Mouse (Mus musculus) forebrain, postnatal 0 days (tissue): ENCODE data around the gene Dct. TPM values are rescaled to one million over a fixed set of nuclear protein-coding genes. Genes with fewer than 3 reads are reported as not detected.
A peak's percentile ranks its signal among the peaks of the same experiment; 100 is the strongest.

Source experiments
- ATAC-seq: fragments of 200-750 bp; cut with Nextera tagmentation; 2 replicates; pipeline ENCODE4 v1.8.0; 2017; ENCODE audit warnings: mild to moderate bottlenecking, moderate library complexity
- DNase-seq: peaks from one replicate; pipeline ENCODE4 v3.0.0-alpha.2; 2015
- H3K27ac ChIP-seq: fragments of 300-500 bp; sonication (generic); 2 replicates; pipeline ENCODE4 v1.5.1; 2014; ENCODE audit warnings: low read depth, mild to moderate bottlenecking, antibody characterized with exemption, low read length, moderate library complexity, mixed read lengths
- H3K27me3 ChIP-seq: fragments of 300-500 bp; sonication (generic); 2 replicates; pipeline ENCODE4 v1.6.1; 2014; ENCODE audit warnings: mild to moderate bottlenecking, low read length, mixed read lengths; ENCODE audit not compliant: insufficient read depth
- H3K36me3 ChIP-seq: fragments of 300-500 bp; sonication (generic); 2 replicates; pipeline ENCODE4 v1.6.1; 2014; ENCODE audit warnings: mild to moderate bottlenecking, moderate library complexity; ENCODE audit not compliant: insufficient read depth
- H3K4me1 ChIP-seq: fragments of 300-500 bp; sonication (generic); 2 replicates; pipeline ENCODE4 v1.6.1; 2014; ENCODE audit warnings: antibody characterized with exemption; ENCODE audit not compliant: insufficient read depth
- H3K4me2 ChIP-seq: fragments of 300-500 bp; sonication (generic); 2 replicates; pipeline ENCODE4 v1.6.1; 2014; ENCODE audit warnings: low read depth, mild to moderate bottlenecking, moderate library complexity
- H3K4me3 ChIP-seq: fragments of 300-500 bp; sonication (generic); 2 replicates; pipeline ENCODE4 v1.5.1; 2014; ENCODE audit warnings: low read depth, low read length, mixed read lengths
- H3K9ac ChIP-seq: fragments of 300-500 bp; sonication (generic); 2 replicates; pipeline ENCODE4 v1.6.1; 2014; ENCODE audit warnings: mild to moderate bottlenecking
- H3K9me3 ChIP-seq: fragments of 300-500 bp; sonication (generic); 2 replicates; pipeline ENCODE4 v1.6.1; 2016; ENCODE audit warnings: low read length
- CTCF ChIP-seq: sonication (generic); IDR thresholded peaks from 2 replicates; pipeline ENCODE4 v1.5.1; 2016; ENCODE audit warnings: antibody characterized with exemption, control low read depth, low read depth
- WGBS: fragments of 180-500 bp; shearing (Covaris S2); extraction: QIAGEN DNeasy Blood & Tissue Kit; methylation state at CpG from one replicate; pipeline ENCODE4 v1.1.7; 2014; 5-methylcytosine and 5-hydroxymethylcytosine counted together
- polyA plus RNA-seq: library from polyadenylated mRNA; unstranded; fragments of >200 nt; fragmentation: Nextera tagmentation; extraction: Ambion mirVana; gene quantifications from 2 replicates; pipeline ENCODE4 v1.2.1, GENCODE M21; 2015
- total RNA-seq: library from RNA; depleted of rRNA; stranded (reverse); fragments of >200 nt; gene quantifications from 2 replicates; pipeline ENCODE4 v1.2.3, GENCODE M21; 2014; rRNA removed

The Dct gene
- total RNA-seq: 1.0 and 1.8 TPM in 2 replicates
- polyA plus RNA-seq: 1.0 and 1.2 TPM in 2 replicates

GRCm38 (mm10) chr14:118051975-118052630 lies at the start of gene Dct:
Gene Dct (minus strand): TSS chr14:118052244.
- 11% methylated on average over 13 of the region's 13 CpGs for WGBS
- H3K4me3 ChIP-seq: no peak within 1 kb of the TSS
- H3K4me1 ChIP-seq: no peaks in the 10 kb centered on the region
- no peak within 1 kb of the TSS for H3K9ac ChIP-seq
- no peaks in the 10 kb centered on the region for H3K36me3 ChIP-seq
- ATAC-seq (peak; percentile 71), DNase-seq (no peak)
- H3K27ac ChIP-seq: no peak within 1 kb of the TSS
- no peaks in the 10 kb centered on the region for H3K9me3 ChIP-seq
- no peak for TF ChIP-seq CTCF
- H3K27me3 ChIP-seq: no peaks in the 10 kb centered on the region
- no peak within 1 kb of the TSS for H3K4me2 ChIP-seq

- no peaks in the 10 kb centered on the region for H3K36me3 ChIP-seq
- no peak overlapping the region for H3K4me2 ChIP-seq
- no peak overlapping the region for H3K4me3 ChIP-seq
- 85% methylated on average over 14 of the region's 14 CpGs for WGBS
- no peak overlapping the region for H3K27ac ChIP-seq
- DNase-seq (no peak), ATAC-seq (no peak)
- no peaks in the 10 kb centered on the region for H3K4me1 ChIP-seq
- TF ChIP-seq CTCF: no peak
- no peaks in the 10 kb centered on the region for H3K27me3 ChIP-seq
- 0 out of 2 replicates have a peak, but pooled peaks cover 8% of the 10 kb centered on the region for H3K9me3 ChIP-seq
- no peak overlapping the region for H3K9ac ChIP-seq
Measured at GRCm38 (mm10) chr14:118101227-118101990, 49.4 kb upstream of the Dct start.

- Histone ChIP-seq H3K36me3 (no peaks in the 10 kb centered on the region), H3K27me3 (no peaks in the 10 kb centered on the region), H3K4me2 (no peak overlapping the region), H3K4me3 (no peak overlapping the region), H3K9me3 (no peaks in the 10 kb centered on the region), H3K27ac (no peak overlapping the region), H3K9ac (no peak overlapping the region), H3K4me1 (no peaks in the 10 kb centered on the region)
- WGBS: 75% methylated on average over 2 of the region's 2 CpGs
- DNase-seq (no peak), ATAC-seq (no peak)
- no peak for TF ChIP-seq CTCF
Measured at GRCm38 (mm10) chr14:118098265-118098664, 46.2 kb upstream of the Dct start.

DNA sequence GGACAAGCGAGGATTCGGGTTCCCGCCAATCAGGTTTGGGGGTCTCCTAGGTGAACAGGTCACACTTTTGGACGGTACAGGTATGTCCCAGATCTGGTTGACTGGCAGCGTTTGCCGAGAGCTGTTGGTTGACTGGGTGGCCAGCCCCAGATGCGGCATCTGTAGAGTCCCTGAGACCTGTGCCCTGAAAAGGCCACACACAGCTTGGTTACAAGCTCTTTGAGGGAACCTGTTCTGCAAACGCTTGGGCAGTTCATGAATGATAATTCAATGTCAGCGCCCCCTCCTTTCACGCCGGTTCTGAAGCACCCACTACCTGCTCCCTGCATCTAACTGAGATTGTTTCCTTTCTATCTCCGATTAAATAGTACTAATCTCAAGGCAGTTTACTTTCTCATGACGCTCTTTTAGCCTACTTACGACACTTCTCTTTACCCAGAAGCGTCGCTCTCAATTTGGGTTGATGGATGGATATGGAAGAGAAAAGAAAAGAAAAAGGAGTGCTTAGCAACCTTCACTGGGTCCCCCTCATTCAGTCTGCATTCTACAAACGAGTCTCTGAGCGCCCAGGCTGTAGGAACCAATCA lies 37.9 kb upstream of the Dct start:
- WGBS: under 1% methylated on average over 18 of the region's 18 CpGs
- DNase-seq (peak; percentile 60), ATAC-seq (peak; percentile 37)
- H3K9ac ChIP-seq: peak overlapping the region; percentile 49
- H3K27me3 ChIP-seq: no peaks in the 10 kb centered on the region
- H3K9me3 ChIP-seq: no peaks in the 10 kb centered on the region
- H3K4me1 ChIP-seq: 0 out of 2 replicates have a peak, but pooled peaks cover 9% of the 10 kb centered on the region
- H3K27ac ChIP-seq: 0 out of 2 replicates have a peak overlapping the region, but pooled peaks have one; percentile 17
- H3K4me2 ChIP-seq: peak overlapping the region; percentile 64
- H3K36me3 ChIP-seq: no peaks in the 10 kb centered on the region
- TF ChIP-seq CTCF: no peak
- H3K4me3 ChIP-seq: peak overlapping the region; percentile 61

- 0 out of 2 replicates have a peak, but pooled peaks cover 9% of the 10 kb centered on the region for H3K4me1 ChIP-seq
- 0 out of 2 replicates have a peak, but pooled peaks have one; percentile 8 for TF ChIP-seq CTCF
- no peaks in the 10 kb centered on the region for H3K27me3 ChIP-seq
- peak overlapping the region; percentile 64 for H3K4me2 ChIP-seq
- H3K27ac ChIP-seq: peak overlapping the region; percentile 60
- DNase-seq: peak; percentile 94
- H3K9ac ChIP-seq: peak overlapping the region; percentile 49
- no peaks in the 10 kb centered on the region for H3K36me3 ChIP-seq
- under 1% methylated on average over 44 of the region's 44 CpGs for WGBS
- peak overlapping the region; percentile 61 for H3K4me3 ChIP-seq
- peak; percentile 86 for ATAC-seq
- H3K9me3 ChIP-seq: no peaks in the 10 kb centered on the region
Measured at GRCm38 (mm10) chr14:118089215-118089805, 37.3 kb upstream of the Dct start.

DNA sequence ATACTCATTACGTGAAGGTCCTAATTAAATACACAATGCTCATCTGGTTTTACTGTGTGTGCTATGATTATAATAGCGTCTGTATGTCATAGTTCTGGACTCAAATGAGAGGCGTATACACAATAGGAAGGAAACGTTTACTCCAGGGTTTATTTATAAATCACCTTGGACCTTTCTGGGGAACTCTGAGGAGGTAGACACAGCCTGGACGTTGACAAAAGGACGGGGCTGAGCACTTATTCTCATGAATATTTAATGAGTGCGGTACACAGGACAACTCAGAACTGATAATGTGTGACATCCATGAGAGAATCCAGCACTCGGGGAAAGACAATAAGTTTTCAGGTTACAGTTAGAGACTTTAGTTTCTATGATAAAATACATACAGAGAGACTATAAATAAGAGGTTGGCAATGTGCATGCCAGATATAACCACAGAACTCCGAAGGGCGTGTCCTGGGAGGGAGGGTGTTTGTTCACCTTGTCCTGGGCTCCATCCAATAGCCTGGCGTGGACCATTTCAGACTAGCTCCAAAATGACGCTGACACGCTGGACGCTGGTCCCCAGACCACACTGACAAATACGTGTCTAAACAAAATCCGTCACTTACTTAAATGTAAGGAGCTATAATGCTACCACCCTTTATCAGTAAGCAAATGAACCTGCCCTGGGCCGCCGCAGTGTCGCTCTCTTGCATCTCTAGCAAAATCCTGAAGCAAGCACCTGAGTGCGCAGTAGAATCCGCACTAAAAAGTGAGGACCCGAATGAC lies 36.6 kb upstream of the Dct start:
- Histone ChIP-seq H3K4me3 (peak overlapping the region; percentile 61), H3K4me2 (peak overlapping the region; percentile 64), H3K36me3 (no peaks in the 10 kb centered on the region), H3K9ac (peak overlapping the region; percentile 49), H3K9me3 (no peaks in the 10 kb centered on the region), H3K27me3 (no peaks in the 10 kb centered on the region), H3K4me1 (0 out of 2 replicates have a peak, but pooled peaks cover 9% of the 10 kb centered on the region), H3K27ac (peak overlapping the region; percentile 60)
- WGBS: 2% methylated on average over 22 of the region's 22 CpGs
- no peak for TF ChIP-seq CTCF
- DNase-seq (peak; percentile 6), ATAC-seq (peak; percentile 64)
